Mouse (Mus musculus) testis, adult 2 months (tissue): ENCODE results near the gene Wdtc1.

Experiments
- CTCF ChIP-seq: fragments of 200-500 bp; IDR thresholded peaks from 2 replicates; pipeline ENCODE4 v1.5.1; 2012; ENCODE audit warnings: low read depth, mild to moderate bottlenecking, inconsistent platforms, low read length, moderate library complexity; ENCODE audit not compliant: control insufficient read depth, insufficient read depth, insufficient replicate concordance
- POLR2A ChIP-seq: fragments of 200-500 bp; IDR thresholded peaks from 2 replicates; pipeline ENCODE4 v1.6.1; 2012; ENCODE audit warnings: low read depth, mild to moderate bottlenecking, inconsistent platforms, low read length, moderate library complexity; ENCODE audit not compliant: control insufficient read depth

GRCm38 (mm10) chr4:133319667-133320066, 33.6 kb downstream of the Wdtc1 start:
- TF ChIP-seq CTCF: no peak
- no peak for TF ChIP-seq POLR2A
